Mouse (Mus musculus): ENCODE measurements around the gene Dkk3. TPM values are rescaled to one million over a fixed set of nuclear protein-coding genes. Genes with fewer than 3 reads are reported as not detected.

Gene Dkk3
- polyA plus RNA-seq, 1 experiment from 2014 or later = 45.5 TPM

GRCm38 (mm10) chr7:112194286-112194685, 35.4 kb upstream of the Dkk3 start:
- Histone ChIP-seq H3K36me3 (ENCODE audit: control insufficient read depth, insufficient read depth, low read length) (no peaks in the 10 kb centered on the region), H3K4me3 (ENCODE audit: low read length) (no peak overlapping the region), H3K9ac (ENCODE audit: low read length) (no peak overlapping the region), H3K27me3 (ENCODE audit: control insufficient read depth, insufficient read depth, low read depth, low read length) (no peaks in the 10 kb centered on the region), H3K27ac (ENCODE audit: low read length) (no peak overlapping the region), H3K9me3 (ENCODE audit: control insufficient read depth, low read length) (no peaks in the 10 kb centered on the region), H3K4me1 (replicated peaks; ENCODE audit: control insufficient read depth, insufficient read depth, low read length) (peaks cover 7% of the 10 kb centered on the region; the same call in 1 of the 2 replicates), H3K4me2 (ENCODE audit: low read depth, low read length) (no peak overlapping the region)
- ATAC-seq (ENCODE audit: low read depth) = no peak
- 74% methylated on average over 5 of the region's 5 CpGs for WGBS

- H3K27me3 ChIP-seq (ENCODE audit: control insufficient read depth, insufficient read depth, low read depth, low read length) = no peaks in the 10 kb centered on the region
- no peak overlapping the region for H3K4me2 ChIP-seq (ENCODE audit: low read depth, low read length)
- no peak overlapping the region for H3K9ac ChIP-seq (ENCODE audit: low read length)
- no peaks in the 10 kb centered on the region for H3K9me3 ChIP-seq (ENCODE audit: control insufficient read depth, low read length)
- peaks cover 13% of the 10 kb centered on the region for H3K4me1 ChIP-seq (replicated peaks; ENCODE audit: control insufficient read depth, insufficient read depth, low read length)
- no peak overlapping the region for H3K4me3 ChIP-seq (ENCODE audit: low read length)
- no peaks in the 10 kb centered on the region for H3K36me3 ChIP-seq (ENCODE audit: control insufficient read depth, insufficient read depth, low read length)
- ATAC-seq (ENCODE audit: low read depth) = no peak
- H3K27ac ChIP-seq (ENCODE audit: low read length) = no peak overlapping the region
- 74% methylated on average over 5 of the region's 5 CpGs for WGBS
Observed at GRCm38 (mm10) chr7:112192778-112193177, 33.9 kb upstream of the Dkk3 start.

GRCm38 (mm10) chr7:112192237-112192636, 33.4 kb upstream of the Dkk3 start:
- ATAC-seq (ENCODE audit: low read depth) = no peak
- peaks cover 13% of the 10 kb centered on the region for H3K4me1 ChIP-seq (replicated peaks; ENCODE audit: control insufficient read depth, insufficient read depth, low read length)

GRCm38 (mm10) chr7:112187536-112188459, 28.9 kb upstream of the Dkk3 start:
- peaks cover 16% of the 10 kb centered on the region for H3K4me1 ChIP-seq (replicated peaks; ENCODE audit: control insufficient read depth, insufficient read depth, low read length)
- H3K4me3 ChIP-seq (ENCODE audit: low read length) = no peak overlapping the region
- no peak overlapping the region for H3K9ac ChIP-seq (ENCODE audit: low read length)
- no peaks in the 10 kb centered on the region for H3K27me3 ChIP-seq (ENCODE audit: control insufficient read depth, insufficient read depth, low read depth, low read length)
- H3K9me3 ChIP-seq (ENCODE audit: control insufficient read depth, low read length) = no peaks in the 10 kb centered on the region
- no peak overlapping the region for H3K4me2 ChIP-seq (ENCODE audit: low read depth, low read length)
- WGBS = 45% methylated on average over 13 of the region's 13 CpGs
- peak; percentile 39; the same call in 1 of the 2 replicates for ATAC-seq (ENCODE audit: low read depth)
- no peaks in the 10 kb centered on the region for H3K36me3 ChIP-seq (ENCODE audit: control insufficient read depth, insufficient read depth, low read length)
- no peak overlapping the region for H3K27ac ChIP-seq (ENCODE audit: low read length)

More at GRCm38 (mm10) chr7:112192237-112192636, 33.4 kb upstream of the Dkk3 start:
- no peak overlapping the region for H3K4me2 ChIP-seq (ENCODE audit: low read depth, low read length)
- H3K9ac ChIP-seq (ENCODE audit: low read length) = no peak overlapping the region
- no peaks in the 10 kb centered on the region for H3K27me3 ChIP-seq (ENCODE audit: control insufficient read depth, insufficient read depth, low read depth, low read length)
- H3K9me3 ChIP-seq (ENCODE audit: control insufficient read depth, low read length) = no peaks in the 10 kb centered on the region
- WGBS = 68% methylated on average over 4 of the region's 4 CpGs
- no peak overlapping the region for H3K27ac ChIP-seq (ENCODE audit: low read length)
- H3K4me3 ChIP-seq (ENCODE audit: low read length) = no peak overlapping the region
- no peaks in the 10 kb centered on the region for H3K36me3 ChIP-seq (ENCODE audit: control insufficient read depth, insufficient read depth, low read length)

- Histone ChIP-seq H3K4me1 (replicated peaks; ENCODE audit: control insufficient read depth, insufficient read depth, low read length) (peaks cover 13% of the 10 kb centered on the region), H3K9ac (ENCODE audit: low read length) (no peak overlapping the region), H3K4me3 (ENCODE audit: low read length) (no peak overlapping the region), H3K4me2 (ENCODE audit: low read depth, low read length) (no peak overlapping the region), H3K36me3 (ENCODE audit: control insufficient read depth, insufficient read depth, low read length) (no peaks in the 10 kb centered on the region), H3K9me3 (ENCODE audit: control insufficient read depth, low read length) (no peaks in the 10 kb centered on the region), H3K27ac (ENCODE audit: low read length) (no peak overlapping the region), H3K27me3 (ENCODE audit: control insufficient read depth, insufficient read depth, low read depth, low read length) (no peaks in the 10 kb centered on the region)
- no peak for ATAC-seq (ENCODE audit: low read depth)
- 84% methylated on average over 7 of the region's 7 CpGs for WGBS
Observed at GRCm38 (mm10) chr7:112186871-112187270, 28.0 kb upstream of the Dkk3 start.

GRCm38 (mm10) chr7:112185226-112185745, 26.4 kb upstream of the Dkk3 start:
- 40% methylated on average over 9 of the region's 9 CpGs for WGBS
- Histone ChIP-seq H3K4me1 (replicated peaks; ENCODE audit: control insufficient read depth, insufficient read depth, low read length) (peaks cover 13% of the 10 kb centered on the region), H3K4me3 (ENCODE audit: low read length) (no peak overlapping the region), H3K27me3 (ENCODE audit: control insufficient read depth, insufficient read depth, low read depth, low read length) (no peaks in the 10 kb centered on the region), H3K9ac (ENCODE audit: low read length) (no peak overlapping the region), H3K4me2 (ENCODE audit: low read depth, low read length) (no peak overlapping the region), H3K27ac (ENCODE audit: low read length) (no peak overlapping the region), H3K9me3 (ENCODE audit: control insufficient read depth, low read length) (no peaks in the 10 kb centered on the region), H3K36me3 (ENCODE audit: control insufficient read depth, insufficient read depth, low read length) (no peaks in the 10 kb centered on the region)
- no peak for ATAC-seq (ENCODE audit: low read depth)

- no peak overlapping the region for H3K27ac ChIP-seq (ENCODE audit: low read length)
- no peaks in the 10 kb centered on the region for H3K36me3 ChIP-seq (ENCODE audit: control insufficient read depth, insufficient read depth, low read length)
- no peak overlapping the region for H3K4me3 ChIP-seq (ENCODE audit: low read length)
- H3K4me1 ChIP-seq (replicated peaks; ENCODE audit: control insufficient read depth, insufficient read depth, low read length) = peaks cover 12% of the 10 kb centered on the region
- H3K4me2 ChIP-seq (ENCODE audit: low read depth, low read length) = no peak overlapping the region
- ATAC-seq (ENCODE audit: low read depth) = no peak
- WGBS = 67% methylated on average over 6 of the region's 6 CpGs
- H3K9ac ChIP-seq (ENCODE audit: low read length) = no peak overlapping the region
- no peaks in the 10 kb centered on the region for H3K27me3 ChIP-seq (ENCODE audit: control insufficient read depth, insufficient read depth, low read depth, low read length)
- H3K9me3 ChIP-seq (ENCODE audit: control insufficient read depth, low read length) = no peaks in the 10 kb centered on the region
Observed at GRCm38 (mm10) chr7:112184519-112185225, 25.8 kb upstream of the Dkk3 start.

- Histone ChIP-seq H3K4me2 (ENCODE audit: low read depth, low read length) (no peak overlapping the region), H3K4me3 (ENCODE audit: low read length) (no peak overlapping the region), H3K36me3 (ENCODE audit: control insufficient read depth, insufficient read depth, low read length) (no peaks in the 10 kb centered on the region), H3K27me3 (ENCODE audit: control insufficient read depth, insufficient read depth, low read depth, low read length) (no peaks in the 10 kb centered on the region), H3K9ac (ENCODE audit: low read length) (no peak overlapping the region), H3K4me1 (replicated peaks; ENCODE audit: control insufficient read depth, insufficient read depth, low read length) (peaks cover 6% of the 10 kb centered on the region), H3K27ac (ENCODE audit: low read length) (no peak overlapping the region), H3K9me3 (ENCODE audit: control insufficient read depth, low read length) (no peaks in the 10 kb centered on the region)
- ATAC-seq (ENCODE audit: low read depth) = peak; percentile 39; the same call in 1 of the 2 replicates
- WGBS = 27% methylated on average over 5 of the region's 5 CpGs
Observed at GRCm38 (mm10) chr7:112183258-112183841, 24.5 kb upstream of the Dkk3 start.

GRCm38 (mm10) chr7:112180235-112180705, 21.4 kb upstream of the Dkk3 start:
- Histone ChIP-seq H3K4me1 (replicated peaks; ENCODE audit: control insufficient read depth, insufficient read depth, low read length) (peaks cover 3% of the 10 kb centered on the region), H3K27me3 (ENCODE audit: control insufficient read depth, insufficient read depth, low read depth, low read length) (no peaks in the 10 kb centered on the region), H3K9ac (ENCODE audit: low read length) (no peak overlapping the region), H3K9me3 (ENCODE audit: control insufficient read depth, low read length) (no peaks in the 10 kb centered on the region), H3K4me2 (ENCODE audit: low read depth, low read length) (peak overlapping the region; percentile 38), H3K36me3 (ENCODE audit: control insufficient read depth, insufficient read depth, low read length) (no peaks in the 10 kb centered on the region), H3K4me3 (ENCODE audit: low read length) (no peak overlapping the region), H3K27ac (ENCODE audit: low read length) (no peak overlapping the region)
- WGBS = 6% methylated on average over 7 of the region's 10 CpGs
- peak; percentile 87 for ATAC-seq (ENCODE audit: low read depth)
